Mouse (Mus musculus): ENCODE measurements at regions not wholly inside any gene's neighbourhood (a gene's known extent, or its start where the extent isn't known, plus 50 kb on each side); places are given as distances from the start of the nearest gene placed in this dataset.

- dilution Hi-C loops (cut with MboI; ENCODE audit: extremely low pct_ligation_motif_present, extremely low pct_unique_long_range_greater_than_20kb, low sequenced_read_pairs) = no loop called here
- in situ Hi-C loops (cut with MboI; ENCODE audit: low pct_ligation_motif_present, low pct_unique_long_range_greater_than_20kb, low sequenced_read_pairs) = no loop called here
- no peaks in the 10 kb centered on the region for H3K79me2 ChIP-seq (replicated peaks; ENCODE audit: control insufficient read depth, extremely low read depth, insufficient read depth, poor library complexity, severe bottlenecking)
- H3K9me3 ChIP-seq (replicated peaks; ENCODE audit: low read length) = no peaks in the 10 kb centered on the region
- no peak overlapping the region for H3K9ac ChIP-seq (ENCODE audit: insufficient read depth, low read depth)
- no peak for TF ChIP-seq POLR2AphosphoS2 (IDR thresholded peaks at IDR 0.05; ENCODE audit: low read depth, low read length)
- no peak for TF ChIP-seq ZNF384 (IDR thresholded peaks at IDR 0.05; ENCODE audit: low read depth, low read length)
- no peak for TF ChIP-seq ETS1 (conservative IDR thresholded peaks at IDR 0.05; ENCODE audit: low read depth, low read length)
- TF ChIP-seq ZC3H11A (IDR thresholded peaks at IDR 0.05; ENCODE audit: low read depth, low read length) = no peak
- no peak for TF ChIP-seq BHLHE40 (IDR thresholded peaks at IDR 0.05; ENCODE audit: low read depth, low read length)
- no peak for TF ChIP-seq CTCF (conservative IDR thresholded peaks at IDR 0.05 in 1 of 2, IDR thresholded peaks at IDR 0.05 in 1 of 2; ENCODE audit: low read depth in 2 of 2, low read length in 2 of 2)
- TF ChIP-seq SMC3 (IDR thresholded peaks at IDR 0.05; ENCODE audit: low read depth, low read length) = no peak
- TF ChIP-seq GABPA (IDR thresholded peaks at IDR 0.05; ENCODE audit: insufficient replicate concordance, low read depth, low read length) = no peak
- no peak for TF ChIP-seq ZMIZ1 (IDR thresholded peaks at IDR 0.05; ENCODE audit: low read depth, low read length)
- no peak for TF ChIP-seq JUN (IDR thresholded peaks at IDR 0.05; ENCODE audit: insufficient read depth, low read depth, low read length)
- TF ChIP-seq POLR2A (IDR thresholded peaks at IDR 0.05; ENCODE audit: low read depth, low read length) = no peak
- no peak for TF ChIP-seq UBTF (IDR thresholded peaks at IDR 0.05; ENCODE audit: low read depth, low read length)
- TF ChIP-seq RCOR1 (conservative IDR thresholded peaks at IDR 0.05; ENCODE audit: low read depth, low read length) = no peak
- no peak for TF ChIP-seq IRF4 (IDR thresholded peaks at IDR 0.05; ENCODE audit: low read depth, low read length)
- TF ChIP-seq MAX (IDR thresholded peaks at IDR 0.05; ENCODE audit: low read length) = no peak
- TF ChIP-seq MAFK (IDR thresholded peaks at IDR 0.05; ENCODE audit: insufficient replicate concordance, low read length) = no peak
- TF ChIP-seq KAT2A (IDR thresholded peaks at IDR 0.05; ENCODE audit: insufficient replicate concordance, low read length) = no peak
- H3K27ac ChIP-seq (ENCODE audit: insufficient read depth, low read depth) = no peak overlapping the region
- H3K36me3 ChIP-seq (replicated peaks in 1 of 2; ENCODE audit: control insufficient read depth in 1 of 2, insufficient read depth in 1 of 2, low read length in 1 of 2) = no peaks in the 10 kb centered on the region
- no peaks in the 10 kb centered on the region for H3K27me3 ChIP-seq (replicated peaks)
- H3K4me2 ChIP-seq (ENCODE audit: insufficient read depth, low read depth, poor library complexity, severe bottlenecking) = no peak overlapping the region
- H3K4me3 ChIP-seq (replicated peaks in 1 of 3; ENCODE audit: low read depth in 2 of 3, low read length in 2 of 3, poor library complexity in 1 of 3) = no peak overlapping the region
- no peak for DNase-seq (ENCODE audit: extremely low read depth)
- H3K4me1 ChIP-seq (ENCODE audit: control insufficient read depth in 1 of 2, insufficient read depth in 2 of 2) = peaks cover 0 to 6% of the 10 kb centered on the region in 2 experiments; a peak in 2 of 4 replicates
These were observed 393.6 kb upstream of the 4930412O13Rik start for GRCm38 (mm10) chr2:9487381-9487914.

- H3K4me2 ChIP-seq (ENCODE audit: insufficient read depth, low read depth, poor library complexity, severe bottlenecking) = no peak overlapping the region
These were observed 387.4 kb upstream of the 4930412O13Rik start for GRCm38 (mm10) chr2:9493606-9494145.

More at GRCm38 (mm10) chr2:9493606-9494145, 387.4 kb upstream of the 4930412O13Rik start:
- Histone ChIP-seq H3K9me3 (replicated peaks; ENCODE audit: low read length) (no peaks in the 10 kb centered on the region), H3K4me1 (ENCODE audit: control insufficient read depth in 1 of 2, insufficient read depth in 2 of 2) (peaks cover 0 to 3% of the 10 kb centered on the region in 2 experiments; a peak in 1 of 4 replicates), H3K9ac (ENCODE audit: insufficient read depth, low read depth) (no peak overlapping the region), H3K27ac (ENCODE audit: insufficient read depth, low read depth) (no peak overlapping the region), H3K36me3 (replicated peaks in 1 of 2; ENCODE audit: control insufficient read depth in 1 of 2, insufficient read depth in 1 of 2, low read length in 1 of 2) (no peaks in the 10 kb centered on the region), H3K79me2 (replicated peaks; ENCODE audit: control insufficient read depth, extremely low read depth, insufficient read depth, poor library complexity, severe bottlenecking) (no peaks in the 10 kb centered on the region), H3K27me3 (replicated peaks) (no peaks in the 10 kb centered on the region), H3K4me3 (replicated peaks in 1 of 3; ENCODE audit: low read depth in 2 of 3, low read length in 2 of 3, poor library complexity in 1 of 3) (no peak overlapping the region)
- dilution Hi-C loops (cut with MboI; ENCODE audit: extremely low pct_ligation_motif_present, extremely low pct_unique_long_range_greater_than_20kb, low sequenced_read_pairs) = no loop called here
- no peak for DNase-seq (ENCODE audit: extremely low read depth)
- TF ChIP-seq ZC3H11A (IDR thresholded peaks at IDR 0.05; ENCODE audit: low read depth, low read length) = no peak
- no peak for TF ChIP-seq POLR2AphosphoS2 (IDR thresholded peaks at IDR 0.05; ENCODE audit: low read depth, low read length)
- no peak for TF ChIP-seq MYC (IDR thresholded peaks at IDR 0.05; ENCODE audit: low read depth, low read length)
- TF ChIP-seq JUN (IDR thresholded peaks at IDR 0.05; ENCODE audit: insufficient read depth, low read depth, low read length) = no peak
- TF ChIP-seq POLR2A (IDR thresholded peaks at IDR 0.05; ENCODE audit: low read depth, low read length) = no peak
- TF ChIP-seq NELFE (IDR thresholded peaks at IDR 0.05; ENCODE audit: low read depth, low read length) = no peak
- in situ Hi-C loops (cut with MboI; ENCODE audit: low pct_ligation_motif_present, low pct_unique_long_range_greater_than_20kb, low sequenced_read_pairs) = no loop called here
